Mouse (Mus musculus) olfactory bulb, adult 2 months (tissue): Measurements from ENCODE around the gene Gm16181.
"Not testable (repeated sequence)": the region's sequence is repeated elsewhere in the genome, so short reads cannot be mapped to it uniquely, and the experiment has no call there.

Experiments
- CTCF ChIP-seq: fragments of 200-500 bp; IDR thresholded peaks from 2 replicates; pipeline ENCODE4 v1.5.1; 2012; ENCODE audit warnings: low read depth, mild to moderate bottlenecking, low read length, moderate library complexity; ENCODE audit not compliant: insufficient read depth
- POLR2A ChIP-seq: fragments of 200-500 bp; IDR thresholded peaks from 2 replicates; pipeline ENCODE4 v1.6.1; 2012; ENCODE audit warnings: mild to moderate bottlenecking, low read depth, low read length, moderate library complexity; ENCODE audit not compliant: insufficient read depth

GRCm38 (mm10) chr17:35234090-35234489 is 13.5 kb downstream of the Gm16181 start:
- TF ChIP-seq CTCF, POLR2A: not testable (repeated sequence)
